Mouse (Mus musculus): Measurements from ENCODE around the gene 1700066M21Rik. TPM values are rescaled to one million over a fixed set of nuclear protein-coding genes. Genes with fewer than 3 reads are reported as not detected.

1700066M21Rik gene
- polyA plus RNA-seq, 1 experiment = not detected

DNA sequence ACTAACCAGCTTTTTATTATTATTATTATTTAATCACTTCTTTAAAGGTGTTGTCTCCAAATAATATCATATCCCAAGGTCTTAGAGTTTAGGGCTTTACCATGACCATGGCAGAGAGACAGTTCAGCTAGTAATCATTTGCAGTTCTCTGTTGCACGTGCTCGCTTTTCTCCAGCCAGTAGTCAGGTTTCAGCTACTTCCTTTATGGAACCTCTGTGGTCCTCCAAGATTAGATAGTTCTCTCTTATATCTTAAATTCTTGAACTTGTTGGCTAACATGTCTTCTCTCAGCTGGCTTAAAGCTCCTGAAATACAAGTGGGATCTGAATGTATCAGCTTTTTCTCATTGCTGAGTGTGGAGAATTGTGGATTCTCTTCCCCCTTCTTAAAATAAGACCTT is 31.6 kb downstream of the 1700066M21Rik start:
- no peak overlapping the region for H3K4me3 ChIP-seq (ENCODE audit: insufficient read depth, low read depth, low read length)
- WGBS = 90% methylated on average over 2 of the region's 2 CpGs
- no peak overlapping the region for H3K27ac ChIP-seq (ENCODE audit: insufficient read depth, low read depth, low read length)
- H3K4me1 ChIP-seq (ENCODE audit: control insufficient read depth, insufficient read depth, low read length) = peaks cover 3% of the 10 kb centered on the region; the same call in 1 of the 2 replicates
- no peak for TF ChIP-seq CTCF (IDR thresholded peaks at IDR 0.05; ENCODE audit: insufficient read depth, low read depth, low read length)
- TF ChIP-seq POLR2A (IDR thresholded peaks at IDR 0.05; ENCODE audit: insufficient read depth, low read depth, low read length) = no peak

- no peak overlapping the region for H3K27ac ChIP-seq (ENCODE audit: insufficient read depth, low read depth, low read length)
- H3K4me1 ChIP-seq (ENCODE audit: control insufficient read depth, insufficient read depth, low read length) = no peaks in the 10 kb centered on the region
- TF ChIP-seq POLR2A (IDR thresholded peaks at IDR 0.05; ENCODE audit: insufficient read depth, low read depth, low read length) (no peak), CTCF (IDR thresholded peaks at IDR 0.05; ENCODE audit: insufficient read depth, low read depth, low read length) (no peak)
- 60% methylated on average over 2 of the region's 2 CpGs for WGBS
- H3K4me3 ChIP-seq (ENCODE audit: insufficient read depth, low read depth, low read length) = no peak overlapping the region
Measured at GRCm38 (mm10) chr1:57413397-57413796, 36.0 kb downstream of the 1700066M21Rik start.

DNA sequence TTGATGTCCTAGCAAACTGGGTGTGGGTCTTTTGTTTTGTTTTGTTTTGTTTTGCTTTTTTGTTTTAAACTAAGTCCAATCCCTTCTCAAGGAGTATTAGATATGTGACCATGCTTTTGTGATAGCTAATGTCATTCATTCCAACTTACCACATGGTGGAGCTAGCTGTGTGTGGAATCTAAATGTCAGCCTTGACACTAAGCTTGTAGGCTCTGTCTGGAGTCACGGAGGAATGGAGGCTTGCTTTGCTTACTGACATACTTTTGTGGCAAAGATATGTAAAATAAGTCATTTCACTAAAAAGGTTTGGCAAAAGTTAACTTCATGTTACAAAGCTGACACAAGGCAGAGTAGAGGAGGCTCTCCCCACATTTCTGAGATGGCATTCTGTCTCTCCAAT is 46.3 kb downstream of the 1700066M21Rik start:
- Histone ChIP-seq H3K4me3 (ENCODE audit: insufficient read depth, low read depth, low read length) (no peak overlapping the region), H3K27ac (ENCODE audit: insufficient read depth, low read depth, low read length) (no peak overlapping the region), H3K4me1 (ENCODE audit: control insufficient read depth, insufficient read depth, low read length) (no peaks in the 10 kb centered on the region)
- 3% methylated on average over 1 of the region's 1 CpGs for WGBS
- TF ChIP-seq CTCF (IDR thresholded peaks at IDR 0.05; ENCODE audit: insufficient read depth, low read depth, low read length) (no peak), POLR2A (IDR thresholded peaks at IDR 0.05; ENCODE audit: insufficient read depth, low read depth, low read length) (no peak)

DNA sequence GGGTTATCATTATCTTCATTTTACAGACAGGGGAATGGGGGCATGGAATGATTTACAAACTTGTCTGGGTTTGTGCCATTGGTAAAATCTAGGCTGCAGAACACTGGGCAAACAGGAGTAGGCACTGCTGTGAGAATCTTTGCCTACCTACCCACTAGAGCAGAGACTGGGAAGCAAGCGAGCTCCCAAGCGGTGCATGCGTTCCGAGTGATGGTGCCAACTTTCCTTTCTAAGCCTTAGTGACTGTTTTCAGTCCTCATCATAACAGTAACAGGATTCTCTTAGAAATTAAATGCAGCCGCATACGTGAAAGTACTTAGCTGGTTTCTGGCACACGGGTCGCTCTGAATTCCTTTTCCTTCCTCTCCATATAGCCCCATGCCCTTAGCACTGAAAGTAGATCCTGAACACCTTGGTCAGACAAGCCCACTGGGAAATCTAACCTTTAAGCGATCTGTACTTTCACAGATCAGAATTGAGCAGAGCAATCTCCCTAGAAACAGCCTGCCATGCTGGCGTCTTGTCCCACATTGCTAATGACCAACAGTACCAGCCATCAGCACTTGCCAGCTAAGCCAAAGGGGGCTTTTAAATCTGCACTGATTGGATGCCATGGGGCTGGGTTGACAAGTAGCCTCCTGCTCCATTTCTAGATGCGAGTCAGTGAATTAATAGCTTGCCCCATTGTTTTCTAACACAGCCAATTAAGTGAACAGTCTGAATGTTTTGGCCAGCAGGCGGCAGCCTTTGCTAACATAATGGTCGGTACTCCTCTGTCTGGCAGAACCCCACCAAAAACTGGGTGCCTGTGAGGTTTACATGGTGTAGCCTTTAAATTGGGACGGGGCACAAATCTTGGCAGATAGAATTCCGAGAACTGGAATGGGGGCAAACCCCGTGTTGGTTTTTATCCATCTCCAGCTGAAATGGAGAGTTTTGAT is 51.2 kb downstream of the 1700066M21Rik start:
- TF ChIP-seq CTCF (IDR thresholded peaks at IDR 0.05; ENCODE audit: insufficient read depth, low read depth, low read length) = no peak
- no peak for TF ChIP-seq POLR2A (IDR thresholded peaks at IDR 0.05; ENCODE audit: insufficient read depth, low read depth, low read length)
- 20% methylated on average over 16 of the region's 16 CpGs for WGBS
- Histone ChIP-seq H3K4me1 (ENCODE audit: control insufficient read depth, insufficient read depth, low read length) (no peaks in the 10 kb centered on the region), H3K4me3 (ENCODE audit: insufficient read depth, low read depth, low read length) (peak overlapping the region; percentile 27; the same call in 1 of the 2 replicates), H3K27ac (ENCODE audit: insufficient read depth, low read depth, low read length) (no peak overlapping the region)

GRCm38 (mm10) chr1:57429786-57430483 is 52.5 kb downstream of the 1700066M21Rik start:
- H3K27ac ChIP-seq (ENCODE audit: insufficient read depth, low read depth, low read length) = no peak overlapping the region
- TF ChIP-seq CTCF (IDR thresholded peaks at IDR 0.05; ENCODE audit: insufficient read depth, low read depth, low read length) (no peak), POLR2A (IDR thresholded peaks at IDR 0.05; ENCODE audit: insufficient read depth, low read depth, low read length) (no peak)
- 10% methylated on average over 12 of the region's 12 CpGs for WGBS
- H3K4me3 ChIP-seq (ENCODE audit: insufficient read depth, low read depth, low read length) = no peak overlapping the region
- no peaks in the 10 kb centered on the region for H3K4me1 ChIP-seq (ENCODE audit: control insufficient read depth, insufficient read depth, low read length)

DNA sequence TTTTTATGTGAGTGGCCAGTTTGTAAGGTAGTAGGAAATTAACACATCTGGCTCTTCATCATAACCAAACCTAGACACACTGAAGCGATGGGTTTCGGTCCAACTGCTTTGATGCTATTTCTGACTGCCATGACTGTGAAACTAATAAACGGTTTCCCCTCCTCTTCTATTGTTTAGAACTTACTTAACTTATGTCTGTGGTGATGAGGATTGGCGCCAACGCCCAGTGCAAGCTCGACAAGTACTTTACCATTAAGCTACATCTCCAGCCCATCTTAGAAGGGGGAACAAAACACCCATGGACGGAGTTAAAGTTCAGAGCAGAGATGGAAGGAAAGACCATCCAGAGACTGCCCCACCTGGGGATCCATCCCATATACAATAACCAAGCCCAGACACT is 55.7 kb downstream of the 1700066M21Rik start:
- no peak overlapping the region for H3K4me3 ChIP-seq (ENCODE audit: insufficient read depth, low read depth, low read length)
- TF ChIP-seq POLR2A (IDR thresholded peaks at IDR 0.05; ENCODE audit: insufficient read depth, low read depth, low read length) (no peak), CTCF (IDR thresholded peaks at IDR 0.05; ENCODE audit: insufficient read depth, low read depth, low read length) (no peak)
- WGBS = 94% methylated on average over 7 of the region's 7 CpGs
- no peaks in the 10 kb centered on the region for H3K4me1 ChIP-seq (ENCODE audit: control insufficient read depth, insufficient read depth, low read length)
- H3K27ac ChIP-seq (ENCODE audit: insufficient read depth, low read depth, low read length) = no peak overlapping the region

Other genes with a start within 250 kb of the 1700066M21Rik start
- not detected in 2 replicates for gene Maip1, start 28.7 kb downstream of the 1700066M21Rik start, polyA plus RNA-seq (2012; ENCODE audit: insufficient read depth, insufficient read length, low replicate concordance, missing spikeins)
- gene Tyw5, start 29.5 kb downstream of the 1700066M21Rik start, polyA plus RNA-seq (2012; ENCODE audit: insufficient read depth, insufficient read length, low replicate concordance, missing spikeins) = not detected in 2 replicates

All from olfactory bulb, adult 2 months (tissue).